25 mouse cellular contexts compared by ENCODE assay signal in the genomic region with DNA sequence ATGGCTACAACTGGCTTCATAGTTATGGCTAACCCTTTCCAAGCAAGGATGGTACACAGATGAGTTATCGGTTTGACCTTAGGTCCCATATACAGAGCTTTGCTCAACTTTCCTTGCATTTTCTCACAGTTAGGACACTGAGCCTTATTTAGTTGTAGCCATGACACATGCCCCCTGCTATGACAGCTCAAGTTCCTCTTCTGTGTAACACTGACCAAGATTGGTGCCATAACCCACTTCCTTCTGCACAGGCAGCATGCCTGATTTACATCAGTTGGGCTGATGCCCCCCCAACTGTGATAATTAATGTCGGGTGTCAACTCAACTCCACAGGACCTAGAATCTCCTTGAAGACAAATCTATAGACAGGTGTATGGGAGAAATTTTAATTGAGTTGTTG.
"Had no signal": no experiment of that assay in that cellular context is flagged by ENCODE, and none has a peak within 500 bp of the region (broad histone marks: within the 10 kb centered on the region; RNA-seq: fewer than 3 reads in every experiment).

No protein-coding gene starts in this region.

- H3K4me3 ChIP-seq: heart, adult 2 months; heart, embryonic 13.5 days; heart, embryonic 15.5 days; hindbrain, embryonic 13.5 days; hindbrain, embryonic 15.5 days; kidney, embryonic 15.5 days; limb, embryonic 13.5 days; limb, embryonic 15.5 days; liver, embryonic 12.5 days had no signal

- H3K9me3 ChIP-seq: heart, embryonic 13.5 days; heart, embryonic 15.5 days; hindbrain, embryonic 13.5 days; hindbrain, embryonic 15.5 days; kidney, embryonic 15.5 days; limb, embryonic 13.5 days; limb, embryonic 15.5 days; liver, embryonic 12.5 days had no signal

- H3K27ac ChIP-seq: heart, adult 2 months; heart, embryonic 13.5 days; heart, embryonic 15.5 days; hindbrain, embryonic 13.5 days; hindbrain, embryonic 15.5 days; hindbrain, postnatal 0 days; kidney, embryonic 15.5 days; kidney, postnatal 0 days; limb, embryonic 13.5 days; limb, embryonic 15.5 days; liver, embryonic 12.5 days; liver, embryonic 14.5 days had no signal

- H3K9ac ChIP-seq: heart, embryonic 13.5 days; heart, embryonic 15.5 days; hindbrain, embryonic 13.5 days; hindbrain, embryonic 15.5 days; kidney, embryonic 15.5 days; limb, embryonic 13.5 days; limb, embryonic 15.5 days; liver, embryonic 12.5 days; liver, embryonic 14.5 days had no signal

- H3K27me3 ChIP-seq: heart, embryonic 13.5 days; heart, embryonic 15.5 days; hindbrain, embryonic 13.5 days; hindbrain, embryonic 15.5 days; kidney, embryonic 15.5 days; limb, embryonic 13.5 days; limb, embryonic 15.5 days; liver, embryonic 12.5 days had no signal

- ATAC-seq: hindbrain, postnatal 0 days; liver, embryonic 12.5 days had no signal

- H3K36me3 ChIP-seq: heart, embryonic 13.5 days; heart, embryonic 15.5 days; hindbrain, embryonic 13.5 days; hindbrain, embryonic 15.5 days; kidney, embryonic 15.5 days; limb, embryonic 13.5 days; limb, embryonic 15.5 days; liver, embryonic 12.5 days had no signal

- H3K4me2 ChIP-seq: heart, embryonic 11.5 days; heart, embryonic 13.5 days; heart, embryonic 15.5 days; hindbrain, embryonic 13.5 days; hindbrain, embryonic 15.5 days; kidney, embryonic 15.5 days; limb, embryonic 13.5 days; limb, embryonic 15.5 days; liver, embryonic 12.5 days had no signal

- DNase-seq: gastrocnemius, postnatal 14 days; gastrocnemius, postnatal 36 days; heart, adult 2 months; heart, postnatal 14 days; heart, postnatal 36 days; kidney, adult 11 months; kidney, adult 2 months; kidney, adult 9 months; kidney, postnatal 14 days; kidney, postnatal 36 days; layer of hippocampus, adult 9-11 months; layer of hippocampus, postnatal 36 days; left cerebral cortex, postnatal 4 days had no signal

- H3K4me1 ChIP-seq: heart, embryonic 13.5 days; heart, embryonic 15.5 days; hindbrain, embryonic 15.5 days; liver, embryonic 12.5 days had no signal
